Mouse (Mus musculus) cerebellum, postnatal 36 days (tissue): ENCODE measurements around the gene Nuak1.
"Not testable (repeated sequence)": the region's sequence is repeated elsewhere in the genome, so short reads cannot be mapped to it uniquely, and the experiment has no call there.

Experiments used
- DNase-seq, 2 experiments: peaks; one replicate each; pipeline ENCODE4 v3.0.0; 2021 to 2022; ENCODE audit warnings: mixed read lengths in 2 of 2

The Nuak1 gene

DNA sequence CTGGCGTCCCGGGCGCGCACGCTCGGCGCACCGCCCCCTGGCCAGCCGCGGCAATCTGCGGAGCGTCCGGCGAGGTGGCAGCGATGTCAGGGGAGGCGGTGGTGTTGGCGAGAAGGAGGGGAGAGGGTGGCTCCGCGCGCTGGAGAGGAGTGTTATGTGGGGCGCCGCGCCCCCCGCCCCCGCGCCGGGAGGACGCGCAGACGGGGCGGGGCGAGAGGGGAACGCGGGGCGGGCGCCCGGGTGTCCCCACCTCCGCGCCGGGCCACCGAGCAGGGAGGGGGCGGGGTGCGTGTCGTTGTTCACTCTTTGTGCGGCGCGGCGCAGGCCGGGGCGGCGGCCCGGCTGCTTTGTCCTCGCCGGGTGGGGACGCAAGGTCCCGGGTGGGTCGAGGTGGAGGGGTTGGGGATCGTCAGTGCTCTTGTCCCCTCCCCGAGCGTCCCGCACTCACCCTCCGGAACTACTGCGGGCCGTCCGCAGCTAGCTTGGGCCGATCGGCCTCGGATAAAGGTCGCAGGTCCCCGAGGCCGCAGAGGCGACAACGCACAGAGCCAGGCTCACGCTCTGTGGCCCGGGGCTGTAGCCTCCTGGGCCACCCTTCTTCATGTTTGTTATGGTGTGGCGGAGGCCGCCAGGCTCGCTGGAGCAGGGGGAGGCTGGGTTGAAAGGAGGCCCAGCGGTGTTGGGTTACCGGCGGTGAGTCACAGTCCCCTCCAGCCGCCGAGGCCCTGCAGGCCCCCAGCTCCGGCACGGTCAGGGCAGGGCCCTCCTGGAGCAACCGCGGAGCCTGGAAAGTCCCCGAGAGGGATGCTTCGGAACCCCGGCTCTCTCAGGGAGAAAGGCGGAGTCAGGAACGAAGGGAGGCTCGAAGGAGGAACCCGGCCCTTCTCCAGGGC lies at the start of gene Nuak1:
Nuak1 (minus strand) TSS at position 57 of the 893 bp plus-strand sequence.
- peak; percentile 89 to 93 for DNase-seq

DNA sequence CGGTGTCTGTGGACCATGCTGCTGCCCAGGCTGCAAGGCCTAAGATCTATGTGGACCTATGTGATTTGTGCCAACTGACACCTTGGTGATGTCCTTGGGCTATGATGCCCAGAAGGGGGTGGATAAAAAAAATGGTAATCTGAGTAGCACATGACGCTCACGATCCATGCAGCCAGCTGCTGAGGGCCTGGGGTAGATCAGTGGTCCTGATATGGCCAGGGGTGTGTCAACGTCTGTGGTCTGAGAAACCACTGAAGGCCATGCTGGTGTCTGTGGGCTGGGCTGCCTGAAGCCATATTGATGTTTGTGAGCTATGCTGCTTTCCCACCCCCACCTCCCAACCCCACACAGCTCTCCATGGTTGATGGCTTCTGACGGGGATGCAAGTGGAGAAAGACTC lies 49.7 kb upstream of the Nuak1 start:
- no peak for DNase-seq

DNA sequence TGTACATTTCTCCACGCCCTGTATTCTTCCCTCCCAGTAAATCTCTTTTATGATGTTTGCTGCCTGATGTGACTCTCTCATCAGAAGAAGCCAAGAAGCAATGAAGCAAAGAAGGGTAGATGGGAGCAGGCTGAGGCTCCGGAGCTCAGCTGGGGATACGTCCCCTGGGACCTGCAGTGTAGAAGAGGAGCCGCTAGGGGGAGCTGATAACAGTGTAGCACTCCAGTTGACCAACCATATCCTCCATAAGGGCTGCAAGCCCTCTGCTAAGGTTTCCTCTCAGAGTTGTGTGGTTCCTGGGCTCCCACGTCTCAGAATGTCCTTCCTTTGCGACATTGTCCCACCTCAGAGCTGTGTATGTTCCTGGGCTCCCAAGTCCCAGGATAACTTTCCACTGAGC lies 47.9 kb upstream of the Nuak1 start:
- DNase-seq, result peak; percentile 18 to 38

DNA sequence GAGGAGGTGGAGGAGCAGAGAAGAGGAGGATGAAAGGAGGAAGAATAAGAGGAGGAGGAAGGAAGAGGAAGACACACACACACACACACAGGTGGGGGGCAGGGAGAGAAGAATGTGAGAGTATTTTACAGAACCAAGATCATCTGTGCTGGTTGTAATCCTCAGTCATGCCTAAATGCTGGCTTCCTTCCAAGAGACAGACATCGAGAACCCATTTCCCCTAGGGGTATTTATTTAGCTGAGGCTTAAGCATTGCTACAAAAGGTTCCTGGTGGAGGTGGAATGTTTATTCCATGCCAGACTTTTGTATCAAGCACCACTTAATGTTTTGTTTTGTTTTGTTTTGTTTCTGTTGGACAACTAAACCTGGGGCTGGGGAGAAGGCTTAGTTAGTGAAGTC lies 44.3 kb upstream of the Nuak1 start:
- DNase-seq, result no peak

DNA sequence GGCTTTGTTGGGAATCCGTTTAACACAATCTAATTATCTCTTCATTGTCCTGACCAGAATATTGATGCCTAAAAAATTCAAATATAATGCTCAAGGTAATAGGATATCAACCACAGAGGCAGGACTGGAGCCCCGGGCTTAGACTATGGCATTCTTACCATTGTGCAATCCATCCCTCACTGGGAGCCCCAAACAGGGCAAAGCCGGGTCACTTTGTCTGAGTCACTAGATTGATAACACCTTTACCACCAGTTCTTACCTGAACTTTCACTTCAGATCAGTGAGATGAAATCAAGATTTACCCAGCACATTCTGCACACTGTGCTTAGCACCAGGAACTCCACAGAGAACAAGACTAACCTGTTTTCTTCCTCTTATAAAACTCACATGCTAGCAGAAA lies 43.2 kb upstream of the Nuak1 start:
- no peak for DNase-seq

DNA sequence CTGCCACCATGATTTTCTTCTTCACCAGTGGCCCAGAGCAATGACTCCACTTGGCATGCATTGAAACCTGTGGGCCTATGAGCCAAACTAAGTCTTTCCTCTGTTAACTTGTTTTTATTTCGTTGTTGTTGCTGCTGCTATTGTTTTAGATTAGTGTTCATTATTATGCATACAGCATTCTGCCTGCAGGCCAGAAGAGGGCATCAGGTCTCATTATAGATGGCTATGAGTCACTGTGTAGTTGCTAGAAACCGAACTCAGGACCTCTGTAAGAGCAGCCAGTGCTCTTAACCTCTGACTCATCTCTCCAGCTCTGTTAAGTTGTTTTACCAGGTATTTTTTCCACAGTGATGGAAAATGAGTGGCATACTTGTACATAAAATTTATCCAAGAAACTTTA lies 42.7 kb upstream of the Nuak1 start:
- no peak for DNase-seq

DNA sequence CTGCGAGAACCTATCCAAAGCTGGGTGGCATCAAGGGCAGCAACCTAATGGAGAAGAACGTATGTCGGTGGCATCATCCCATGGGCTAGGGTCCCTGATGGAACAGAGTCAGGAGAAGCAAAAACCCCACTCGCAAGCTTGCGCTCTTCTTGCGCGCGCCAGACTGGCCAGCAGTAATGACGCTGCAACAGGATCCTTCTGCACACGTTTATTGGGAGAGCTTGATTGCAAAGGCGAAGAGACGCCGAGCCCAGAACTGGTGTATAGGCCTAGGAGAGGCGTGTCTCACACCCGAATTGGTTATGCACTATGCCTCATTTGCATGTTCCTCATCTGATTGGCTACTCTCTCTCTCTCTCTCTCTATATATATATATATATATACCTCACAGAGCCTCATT lies 42.0 kb upstream of the Nuak1 start:
- not testable (repeated sequence) for DNase-seq

DNA sequence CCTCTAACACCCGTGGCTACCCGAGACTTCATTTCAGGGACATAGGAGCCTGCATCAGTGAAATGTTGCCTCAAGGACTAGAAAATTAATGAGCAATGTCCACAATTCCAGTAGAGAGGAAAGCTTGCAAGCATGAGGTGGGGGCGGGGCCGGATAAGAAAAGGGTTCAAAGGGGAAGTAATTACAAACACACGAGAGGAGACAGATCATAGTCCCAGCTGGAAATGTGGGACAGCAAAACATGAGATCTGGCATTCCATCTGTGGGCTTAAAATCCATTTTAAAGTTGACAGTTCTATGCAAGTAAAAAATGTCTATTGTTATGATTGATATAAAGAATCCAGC lies 40.9 kb upstream of the Nuak1 start:
- DNase-seq, result no peak

DNA sequence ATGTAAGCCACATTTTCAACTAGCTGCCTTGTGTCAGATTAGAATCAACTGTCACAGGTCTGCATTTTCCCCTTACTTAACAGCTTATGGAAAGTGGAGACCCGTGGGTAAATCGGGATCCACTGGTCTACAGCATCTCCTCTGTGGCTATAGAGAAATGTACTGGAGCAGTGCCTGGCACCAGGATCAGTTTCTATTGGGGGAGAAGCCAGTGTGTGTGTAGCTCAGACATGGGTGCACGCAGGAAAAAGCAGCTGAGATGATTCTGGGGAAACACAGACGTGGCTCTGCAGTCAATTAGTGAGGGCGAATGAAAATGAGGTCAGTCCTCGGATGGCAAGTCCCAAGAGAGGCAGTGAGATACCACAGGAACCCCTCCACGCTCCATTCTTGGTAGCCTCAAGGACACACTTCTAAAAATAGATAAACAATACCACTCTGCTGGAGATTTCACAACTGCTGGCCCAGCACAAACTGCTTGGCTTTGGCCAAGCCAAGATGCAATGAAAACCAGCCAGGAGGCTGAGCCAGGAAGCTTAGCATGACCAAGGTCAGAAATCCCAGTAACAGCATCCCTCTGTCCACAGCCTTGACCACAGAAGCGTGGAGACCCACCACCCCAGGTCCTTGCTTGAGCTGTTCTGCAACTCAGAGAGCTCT lies 40.4 kb upstream of the Nuak1 start:
- DNase-seq, result peak in 1 of 2 experiments; percentile 11

DNA sequence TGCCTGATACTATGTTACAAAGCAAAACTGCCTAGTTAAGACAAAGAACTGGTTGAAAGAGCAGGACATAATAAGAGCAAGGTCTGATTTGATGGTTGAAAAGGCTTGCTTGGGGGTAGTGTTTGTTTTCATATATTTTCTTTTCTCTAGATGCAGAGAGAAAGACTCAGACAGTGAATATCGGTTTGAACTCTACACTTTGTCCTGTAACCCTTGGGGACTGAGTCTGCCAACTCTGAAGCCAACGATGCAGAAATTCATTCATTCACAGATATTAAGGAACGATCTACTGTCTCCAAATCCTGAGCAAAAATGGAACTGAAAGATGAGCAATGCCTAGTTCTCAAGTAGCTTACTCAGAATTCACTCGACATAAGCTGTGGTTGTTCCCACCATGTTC lies 39.7 kb upstream of the Nuak1 start:
- no peak for DNase-seq

DNA sequence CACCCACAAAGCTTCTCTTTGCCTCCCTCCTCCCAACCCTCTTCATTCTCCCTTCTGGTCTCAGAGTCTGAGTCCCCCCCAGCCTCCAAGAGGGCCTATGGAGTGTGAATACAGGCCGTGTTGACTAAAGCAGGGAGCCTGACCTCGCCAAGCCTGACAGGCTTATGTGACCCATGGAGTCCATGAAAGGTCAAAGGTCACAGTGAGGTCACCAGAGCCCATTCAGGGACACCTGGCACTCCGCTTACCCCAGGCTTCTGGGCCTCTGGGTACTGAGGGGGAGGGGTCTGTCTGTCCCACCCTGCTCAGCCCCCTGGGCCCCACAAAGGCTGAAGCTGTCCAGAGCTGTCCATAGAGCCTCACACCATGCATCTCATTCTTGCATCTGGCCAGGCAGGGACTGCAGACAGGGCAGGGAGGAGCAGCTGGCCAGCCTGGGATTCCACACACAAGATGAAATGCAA lies 37.2 kb upstream of the Nuak1 start:
- DNase-seq, result no peak

DNA sequence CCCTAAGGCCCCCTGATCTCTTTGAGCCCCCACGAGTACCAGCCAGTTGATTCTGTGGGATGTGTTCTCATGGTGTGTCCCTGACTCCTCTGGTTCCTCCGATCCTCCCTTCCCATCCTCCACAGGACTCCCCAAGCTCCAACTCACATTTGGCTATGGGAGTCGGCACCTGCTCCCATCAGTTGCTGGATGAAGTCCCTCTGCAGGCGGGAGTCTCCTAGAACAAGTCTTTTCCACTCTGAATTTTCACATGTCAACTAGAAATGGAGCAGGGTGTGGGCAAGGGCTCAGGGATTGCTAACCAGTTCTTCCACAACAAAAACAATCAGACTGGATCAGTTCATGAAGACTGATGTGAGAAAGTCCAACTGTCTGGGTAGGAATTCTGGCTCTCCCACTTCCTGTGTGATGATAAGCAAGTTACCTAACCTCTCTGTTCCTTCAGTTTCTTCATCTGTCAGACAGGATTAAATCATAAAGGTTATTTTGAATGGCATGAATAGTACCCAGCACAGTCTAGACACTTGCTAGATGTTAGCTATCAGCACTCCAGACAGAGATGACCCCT lies 36.7 kb upstream of the Nuak1 start:
- DNase-seq, result no peak

DNA sequence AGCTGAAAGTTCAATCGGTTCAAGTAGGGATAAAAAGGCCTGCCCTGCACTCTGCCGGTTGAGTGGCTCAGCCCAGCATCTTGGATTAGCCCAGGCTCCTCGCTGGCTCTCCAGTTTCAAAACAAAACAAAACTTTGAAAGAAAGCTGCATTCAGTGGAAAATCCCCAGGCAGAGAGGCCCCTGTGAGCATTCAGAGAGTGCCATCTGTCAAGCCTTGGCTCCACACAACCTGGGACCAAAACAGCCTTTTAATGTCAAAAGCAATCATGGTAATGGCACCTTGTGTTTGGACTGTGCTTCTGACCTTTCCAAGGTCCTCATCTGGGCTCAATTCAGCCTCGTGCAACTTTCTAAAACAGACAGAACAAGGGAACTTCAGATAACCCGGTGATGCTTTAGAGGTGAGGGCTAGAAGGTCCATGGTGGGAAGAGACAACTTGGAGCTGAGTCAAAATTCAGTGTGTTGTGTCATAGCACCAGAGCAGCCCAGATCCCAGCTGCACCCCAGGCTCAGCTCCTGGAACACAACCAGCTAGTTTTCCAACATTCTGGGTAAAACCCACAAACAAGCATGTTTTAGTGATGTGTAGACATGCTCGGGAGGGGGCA lies 27.3 kb upstream of the Nuak1 start:
- peak; percentile 26 to 36 for DNase-seq

DNA sequence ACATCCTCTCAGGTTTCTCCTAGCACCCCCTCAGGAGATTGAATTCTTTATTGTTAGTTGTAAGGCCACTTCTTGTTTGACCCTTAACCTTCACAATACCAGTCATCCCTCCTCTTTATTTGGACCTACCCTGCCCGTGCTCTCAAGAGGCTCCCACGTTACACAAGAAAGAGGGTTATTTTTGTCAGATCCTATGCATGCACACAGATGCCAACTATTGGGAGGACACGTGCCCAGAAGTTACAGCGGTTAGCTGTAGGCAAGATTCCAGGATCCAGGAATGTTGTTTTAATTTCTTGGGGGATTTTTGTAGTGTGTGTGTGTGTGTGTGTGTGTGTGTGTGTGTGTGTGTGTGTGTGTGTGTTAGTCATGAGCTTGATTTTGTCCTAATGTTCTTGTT lies 25.1 kb upstream of the Nuak1 start:
- no peak for DNase-seq

DNA sequence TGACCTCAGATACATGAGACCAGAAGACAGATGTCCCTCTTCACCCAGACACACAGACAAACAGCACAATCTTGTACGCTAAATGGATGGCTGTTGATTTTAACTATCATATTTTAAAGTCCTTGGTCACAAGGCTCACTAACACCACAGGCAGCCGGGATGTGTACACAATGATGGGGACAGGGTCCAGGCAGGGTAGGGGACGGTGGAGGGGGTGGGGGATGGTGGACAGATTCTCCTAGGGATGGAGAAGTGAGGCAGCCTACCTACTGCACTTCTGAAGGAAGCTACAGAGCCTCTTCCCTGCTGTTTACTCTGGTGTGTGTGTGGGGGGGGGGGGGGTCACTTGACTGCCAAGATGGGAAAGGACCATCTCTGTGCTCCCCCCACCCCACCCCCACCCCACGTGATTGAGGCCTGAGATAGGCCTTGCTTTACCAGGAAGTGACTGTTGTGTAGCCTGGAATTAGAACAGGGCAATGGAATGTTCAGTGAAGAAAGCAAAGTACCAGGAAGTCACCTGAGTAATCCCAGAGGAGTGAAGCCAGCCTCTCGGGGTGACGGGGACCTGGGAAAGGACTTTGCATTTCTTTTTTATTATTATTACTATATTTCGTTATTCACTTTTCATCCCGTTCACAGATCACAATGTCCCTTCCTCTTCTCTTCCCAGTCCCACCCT lies 20.2 kb upstream of the Nuak1 start:
- DNase-seq, result no peak

DNA sequence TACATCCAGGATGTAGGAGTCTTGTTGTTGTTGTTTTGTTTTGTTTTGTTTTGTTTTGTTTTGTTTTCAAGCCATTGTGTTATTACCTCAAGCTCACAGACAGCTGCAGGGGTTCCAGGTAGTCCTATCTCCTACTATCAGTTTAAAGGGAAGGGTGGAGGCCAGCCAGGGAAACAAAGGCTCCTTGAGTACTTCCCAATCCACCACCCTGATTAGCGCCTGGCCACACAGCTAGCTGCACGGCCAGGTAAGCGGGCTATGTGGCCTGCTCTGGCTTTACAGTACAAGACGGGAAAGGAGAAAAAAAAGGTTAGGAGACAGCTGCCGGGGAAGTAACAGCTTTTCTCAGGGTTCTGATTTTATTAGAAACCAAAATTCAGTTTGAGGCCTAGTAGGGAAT lies 17.7 kb upstream of the Nuak1 start:
- DNase-seq, result no peak

DNA sequence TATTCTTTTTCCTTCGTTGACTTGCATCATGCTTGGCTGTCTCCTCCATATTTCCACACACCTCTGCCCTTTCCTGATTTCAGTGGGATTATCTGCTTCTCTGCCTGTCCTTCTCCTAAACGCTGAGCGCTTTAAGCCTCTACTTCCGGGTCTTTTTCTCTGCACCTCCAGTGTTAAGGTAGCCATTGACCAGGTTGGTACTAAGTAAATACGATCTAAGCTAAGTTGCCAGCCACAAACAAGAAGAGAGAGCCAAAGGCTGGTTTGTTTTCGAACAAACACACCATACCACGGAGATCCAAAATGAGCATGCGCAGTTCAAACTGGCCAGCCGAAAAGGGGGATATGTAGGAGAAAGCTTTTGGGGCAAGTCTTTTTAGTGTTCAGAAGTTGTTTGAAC lies 17.1 kb upstream of the Nuak1 start:
- no peak for DNase-seq

DNA sequence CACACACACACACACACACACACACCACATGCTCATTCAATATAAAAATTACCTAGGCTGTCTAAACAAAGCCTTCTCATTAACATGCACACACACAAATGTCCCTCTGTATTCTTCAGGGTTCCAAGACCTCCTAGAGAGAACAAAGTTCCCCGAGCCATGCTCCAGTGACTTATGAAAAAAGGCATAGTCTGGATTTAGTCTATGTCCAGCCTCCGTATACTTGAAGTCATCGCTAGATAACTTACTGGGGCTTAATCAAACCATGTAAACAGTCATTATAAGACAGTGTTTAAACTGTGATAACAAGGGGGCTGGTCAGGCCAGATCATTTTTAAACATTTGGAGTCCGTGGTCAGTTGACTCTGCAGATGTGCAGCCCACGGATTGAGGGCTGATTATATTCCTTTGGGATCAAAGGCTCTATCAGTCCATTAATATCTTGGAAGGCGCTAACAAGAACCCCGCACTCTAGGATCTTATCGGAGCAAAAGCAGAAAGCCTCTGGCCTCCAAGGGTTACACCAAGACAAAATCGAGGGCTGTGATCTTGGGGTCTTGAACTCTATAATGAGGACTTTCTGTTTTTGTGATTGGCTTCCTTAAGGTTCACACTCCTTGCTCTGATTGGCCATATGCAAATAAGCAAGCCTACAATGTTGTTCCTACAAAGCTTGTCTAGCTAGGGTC lies 16.4 kb upstream of the Nuak1 start:
- no peak for DNase-seq

DNA sequence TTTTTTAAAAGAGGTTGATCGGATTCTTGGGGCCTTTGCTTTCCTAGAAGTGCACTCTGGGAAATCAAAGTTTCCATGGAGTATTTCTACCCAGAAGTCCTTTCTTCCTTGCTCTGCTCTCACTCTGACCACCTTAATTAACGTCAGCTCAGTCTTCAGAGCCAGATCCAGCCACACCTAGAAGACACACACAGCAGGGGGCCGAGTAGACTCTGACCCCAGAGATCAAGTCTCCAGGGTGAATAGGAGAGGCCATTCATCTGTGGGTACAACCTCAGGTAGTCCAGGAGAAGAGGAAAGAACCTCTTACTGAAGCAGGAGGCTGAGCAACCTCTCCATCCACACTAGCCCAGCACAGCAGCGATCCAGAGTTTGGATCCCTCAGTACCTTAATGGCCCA lies 11.5 kb upstream of the Nuak1 start:
- DNase-seq, result no peak

DNA sequence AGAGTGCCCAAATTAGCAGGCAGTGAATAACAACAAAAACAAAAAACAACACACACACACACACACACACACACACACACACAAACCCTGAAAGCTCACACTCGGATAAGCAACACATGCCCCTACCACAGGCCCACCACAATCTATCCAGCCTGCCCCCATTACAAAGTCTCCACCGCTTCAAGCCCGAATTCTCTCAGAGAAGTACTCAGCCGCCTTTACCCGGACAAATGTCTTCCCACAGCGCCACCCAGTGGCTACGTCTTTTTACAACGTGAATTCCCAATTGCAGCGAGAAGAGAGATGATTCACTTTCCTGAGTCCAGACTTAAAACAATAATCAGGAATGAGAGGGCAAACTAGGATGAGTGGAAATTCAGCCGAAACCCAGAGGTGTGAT lies 10.3 kb upstream of the Nuak1 start:
- peak; percentile 89 to 94 for DNase-seq

DNA sequence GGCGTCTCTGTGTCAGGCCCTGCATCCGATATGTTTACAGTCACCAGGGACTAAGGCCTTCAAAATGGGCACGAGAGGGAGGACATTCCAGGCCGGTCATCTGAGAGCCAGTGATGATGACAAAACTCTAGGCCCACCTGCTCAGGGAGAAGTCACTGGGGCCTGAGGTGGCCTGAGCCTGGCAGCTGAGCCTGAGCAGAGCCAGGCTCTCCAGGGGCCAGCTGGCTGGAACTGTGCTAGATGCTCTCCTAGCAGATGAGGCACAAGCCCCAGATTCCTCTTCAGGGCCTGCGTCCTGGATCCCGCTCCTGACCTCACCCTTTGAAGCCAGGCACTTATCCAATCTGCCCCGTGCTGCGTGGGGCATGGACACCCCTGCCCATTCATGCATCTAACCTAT lies 9.3 kb upstream of the Nuak1 start:
- DNase-seq, result no peak

DNA sequence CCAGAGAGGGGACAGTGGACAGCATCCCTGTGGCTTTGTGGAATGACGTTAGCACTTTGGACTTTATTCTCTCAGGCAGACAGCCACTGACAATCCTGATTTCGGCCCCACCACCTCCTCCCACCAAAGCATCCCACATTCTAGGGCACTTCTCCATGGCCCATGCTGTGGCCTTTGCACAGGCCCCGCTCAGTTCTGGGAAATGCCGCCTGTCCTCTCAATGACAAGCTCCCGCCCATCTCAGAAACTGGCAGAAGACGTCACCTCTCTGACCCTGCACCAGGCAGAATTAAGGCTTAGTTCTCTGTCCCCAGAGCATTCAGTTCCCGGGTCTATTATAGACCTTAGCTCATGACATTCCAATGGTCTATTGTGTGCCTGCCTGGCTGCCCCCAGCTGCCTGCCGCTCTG lies 7.0 kb upstream of the Nuak1 start:
- DNase-seq, result no peak
